Mouse (Mus musculus) stomach, postnatal 0 days (tissue): ENCODE data around the gene Ercc6l2.

Source experiments
- CTCF ChIP-seq: IDR thresholded peaks from 2 replicates; pipeline ENCODE4 v1.5.1; 2016; ENCODE audit warnings: antibody characterized with exemption, low read depth, mild to moderate bottlenecking, moderate library complexity
- EP300 ChIP-seq: optimal IDR thresholded peaks from 2 replicates; pipeline ENCODE3; 2016; ENCODE audit warnings: antibody characterized with exemption

GRCm38 (mm10) chr13:63929351-63929750 lies 114.3 kb downstream of the Ercc6l2 start:
- TF ChIP-seq CTCF: peak; percentile 74
- TF ChIP-seq EP300: no peak
